Mouse (Mus musculus): ENCODE measurements around the gene Nudt10. TPM values are rescaled to one million over a fixed set of nuclear protein-coding genes. Genes with fewer than 3 reads are reported as not detected.
"Not testable (repeated sequence)": the region's sequence is repeated elsewhere in the genome, so short reads cannot be mapped to it uniquely, and the experiment has no call there.

The Nudt10 gene
- 2.1 and 2.6 TPM in 2 replicates for polyA plus RNA-seq (2015; fragmentation: Nextera tagmentation; extraction: Ambion mirVana)

- H3K27me3 ChIP-seq (ENCODE audit: control insufficient read depth, insufficient read depth, low read length); DNase-seq (ENCODE audit: low spot score); H3K27ac ChIP-seq (replicated peaks); H3K36me3 ChIP-seq (ENCODE audit: control insufficient read depth, insufficient read depth, low read length); H3K4me3 ChIP-seq (ENCODE audit: low read depth, low read length); H3K9ac ChIP-seq (ENCODE audit: low read length); H3K9me3 ChIP-seq (ENCODE audit: control insufficient read depth, low read length); H3K4me1 ChIP-seq (replicated peaks; ENCODE audit: control insufficient read depth, insufficient read depth): not testable (repeated sequence)
- peak; percentile 88 for ATAC-seq (ENCODE audit: low FRiP score, low TSS enrichment)
- H3K4me2 ChIP-seq (replicated peaks; ENCODE audit: low read depth) = peak within 1 kb of the TSS; percentile 23
- WGBS = no CpG with 5 or more reads among the region's 116 CpGs
These were observed at the start of gene Nudt10 for GRCm38 (mm10) chrX:6172823-6173640. Nudt10 (minus strand) TSS chrX:6173015.

GRCm38 (mm10) chrX:6172136-6172822 lies 536 bp downstream of the Nudt10 start:
- not testable (repeated sequence) for H3K27ac ChIP-seq (replicated peaks); H3K27me3 ChIP-seq (ENCODE audit: control insufficient read depth, insufficient read depth, low read length); DNase-seq (ENCODE audit: low spot score); H3K4me3 ChIP-seq (ENCODE audit: low read depth, low read length); H3K36me3 ChIP-seq (ENCODE audit: control insufficient read depth, insufficient read depth, low read length); H3K9me3 ChIP-seq (ENCODE audit: control insufficient read depth, low read length); H3K4me1 ChIP-seq (replicated peaks; ENCODE audit: control insufficient read depth, insufficient read depth); H3K9ac ChIP-seq (ENCODE audit: low read length)
- peak overlapping the region; percentile 23; the same call in 1 of the 2 replicates for H3K4me2 ChIP-seq (replicated peaks; ENCODE audit: low read depth)
- ATAC-seq (ENCODE audit: low FRiP score, low TSS enrichment) = peak; percentile 39
- WGBS = 23% methylated on average over 3 of the region's 64 CpGs

GRCm38 (mm10) chrX:6171718-6172117 lies 1.1 kb downstream of the Nudt10 start:
- Histone ChIP-seq H3K27me3 (ENCODE audit: control insufficient read depth, insufficient read depth, low read length) (no peaks in the 10 kb centered on the region), H3K27ac (replicated peaks) (no peak overlapping the region), H3K4me2 (replicated peaks; ENCODE audit: low read depth) (no peak overlapping the region; the same call in 1 of the 2 replicates), H3K9ac (ENCODE audit: low read length) (no peak overlapping the region), H3K4me1 (replicated peaks; ENCODE audit: control insufficient read depth, insufficient read depth) (no peaks in the 10 kb centered on the region), H3K9me3 (ENCODE audit: control insufficient read depth, low read length) (no peaks in the 10 kb centered on the region), H3K4me3 (ENCODE audit: low read depth, low read length) (no peak overlapping the region), H3K36me3 (ENCODE audit: control insufficient read depth, insufficient read depth, low read length) (no peaks in the 10 kb centered on the region)
- ATAC-seq (ENCODE audit: low FRiP score, low TSS enrichment) (no peak), DNase-seq (ENCODE audit: low spot score) (no peak)
- TF ChIP-seq CTCF (IDR thresholded peaks at IDR 0.05; ENCODE audit: low read depth) (no peak), EP300 (optimal IDR thresholded peaks at IDR 0.05) (no peak)
- 28% methylated on average over 11 of the region's 12 CpGs for WGBS

Other genes starting within 250 kb of the Nudt10 start
- gene Nudt11, start 125.6 kb downstream of the Nudt10 start, polyA plus RNA-seq (2015; fragmentation: Nextera tagmentation; extraction: Ambion mirVana) = 1.5 and 1.7 TPM in 2 replicates
- gene AU022751, start 89.6 kb downstream of the Nudt10 start, polyA plus RNA-seq (2015; fragmentation: Nextera tagmentation; extraction: Ambion mirVana) = not detected in 2 replicates
- 0.04 TPM in 1 of 2 replicates, not detected in the other for gene Bmp15, start 147.7 kb upstream of the Nudt10 start, polyA plus RNA-seq (2015; fragmentation: Nextera tagmentation; extraction: Ambion mirVana)
- 0.59 and 0.76 TPM in 2 replicates for gene Shroom4, start 226.8 kb upstream of the Nudt10 start, polyA plus RNA-seq (2015; fragmentation: Nextera tagmentation; extraction: Ambion mirVana)

Measured in stomach, postnatal 0 days (tissue).